Mouse (Mus musculus): ENCODE results near the gene Ly6g6c. TPM values are rescaled to one million over a fixed set of nuclear protein-coding genes. Genes with fewer than 3 reads are reported as not detected.
A peak's percentile ranks its signal among the peaks of the same experiment; 100 is the strongest.

The Ly6g6c gene
- polyA plus RNA-seq, 1 experiment from 2014 or later, result not detected

- H3K27ac ChIP-seq (replicated peaks; ENCODE audit: low read depth, low read length), result no peak overlapping the region
- WGBS, result 91% methylated on average over 4 of the region's 4 CpGs
- H3K4me1 ChIP-seq (ENCODE audit: control insufficient read depth, insufficient read depth, low read length), result peaks cover 13% of the 10 kb centered on the region
- no peaks in the 10 kb centered on the region for H3K36me3 ChIP-seq (ENCODE audit: control insufficient read depth, insufficient read depth, low read length)
- H3K4me2 ChIP-seq (ENCODE audit: low read length), result no peak overlapping the region
- H3K27me3 ChIP-seq (ENCODE audit: control insufficient read depth, insufficient read depth, low read length), result no peaks in the 10 kb centered on the region
- H3K9me3 ChIP-seq (ENCODE audit: control insufficient read depth, low read length), result no peaks in the 10 kb centered on the region
- H3K9ac ChIP-seq (replicated peaks; ENCODE audit: low read length), result no peak overlapping the region
- no peak for DNase-seq
- no peak for ATAC-seq (ENCODE audit: low FRiP score, low TSS enrichment)
- H3K4me3 ChIP-seq (replicated peaks; ENCODE audit: low read depth, low read length), result no peak overlapping the region
Measured at GRCm38 (mm10) chr17:35043794-35044193, 21.4 kb upstream of the Ly6g6c start.

GRCm38 (mm10) chr17:35044904-35045806, 20.0 kb upstream of the Ly6g6c start:
- Histone ChIP-seq H3K4me1 (ENCODE audit: control insufficient read depth, insufficient read depth, low read length) (peaks cover 16% of the 10 kb centered on the region), H3K4me2 (ENCODE audit: low read length) (peak overlapping the region; percentile 91), H3K27me3 (ENCODE audit: control insufficient read depth, insufficient read depth, low read length) (no peaks in the 10 kb centered on the region), H3K27ac (replicated peaks; ENCODE audit: low read depth, low read length) (no peak overlapping the region), H3K9me3 (ENCODE audit: control insufficient read depth, low read length) (no peaks in the 10 kb centered on the region), H3K36me3 (ENCODE audit: control insufficient read depth, insufficient read depth, low read length) (no peaks in the 10 kb centered on the region), H3K4me3 (replicated peaks; ENCODE audit: low read depth, low read length) (peak overlapping the region; percentile 51; the same call in 1 of the 2 replicates), H3K9ac (replicated peaks; ENCODE audit: low read length) (no peak overlapping the region; the same call in 1 of the 2 replicates)
- ATAC-seq (ENCODE audit: low FRiP score, low TSS enrichment) (no peak), DNase-seq (no peak)
- WGBS, result 92% methylated on average over 7 of the region's 7 CpGs

GRCm38 (mm10) chr17:35045807-35046680, 19.1 kb upstream of the Ly6g6c start:
- ATAC-seq (ENCODE audit: low FRiP score, low TSS enrichment), result no peak
- H3K27ac ChIP-seq (replicated peaks; ENCODE audit: low read depth, low read length), result peak overlapping the region; percentile 54
- H3K4me3 ChIP-seq (replicated peaks; ENCODE audit: low read depth, low read length), result peak overlapping the region; percentile 51
- peaks cover 19% of the 10 kb centered on the region for H3K4me1 ChIP-seq (ENCODE audit: control insufficient read depth, insufficient read depth, low read length)
- H3K4me2 ChIP-seq (ENCODE audit: low read length), result peak overlapping the region; percentile 91
- no peaks in the 10 kb centered on the region for H3K9me3 ChIP-seq (ENCODE audit: control insufficient read depth, low read length)
- WGBS, result 6% methylated on average over 47 of the region's 48 CpGs
- peak overlapping the region; percentile 61 for H3K9ac ChIP-seq (replicated peaks; ENCODE audit: low read length)
- no peaks in the 10 kb centered on the region for H3K36me3 ChIP-seq (ENCODE audit: control insufficient read depth, insufficient read depth, low read length)
- no peak for DNase-seq
- H3K27me3 ChIP-seq (ENCODE audit: control insufficient read depth, insufficient read depth, low read length), result no peaks in the 10 kb centered on the region

GRCm38 (mm10) chr17:35046681-35047455, 18.3 kb upstream of the Ly6g6c start, which contains the start of gene Msh5:
Gene Msh5, minus strand, starts transcription at chr17:35046745.
- Histone ChIP-seq H3K27me3 (ENCODE audit: control insufficient read depth, insufficient read depth, low read length) (no peaks in the 10 kb centered on the region), H3K9ac (replicated peaks; ENCODE audit: low read length) (peak within 1 kb of the TSS; percentile 61), H3K27ac (replicated peaks; ENCODE audit: low read depth, low read length) (peak within 1 kb of the TSS; percentile 54), H3K4me3 (replicated peaks; ENCODE audit: low read depth, low read length) (peak within 1 kb of the TSS; percentile 51), H3K9me3 (ENCODE audit: control insufficient read depth, low read length) (no peaks in the 10 kb centered on the region), H3K4me1 (ENCODE audit: control insufficient read depth, insufficient read depth, low read length) (peaks cover 27% of the 10 kb centered on the region), H3K36me3 (ENCODE audit: control insufficient read depth, insufficient read depth, low read length) (no peaks in the 10 kb centered on the region), H3K4me2 (ENCODE audit: low read length) (peak within 1 kb of the TSS; percentile 91)
- 3% methylated on average over 33 of the region's 33 CpGs for WGBS
- DNase-seq (peak; percentile 98), ATAC-seq (ENCODE audit: low FRiP score, low TSS enrichment) (peak; percentile 98)

- H3K27ac ChIP-seq (replicated peaks; ENCODE audit: low read depth, low read length), result no peak overlapping the region
- no peak overlapping the region for H3K4me2 ChIP-seq (ENCODE audit: low read length)
- no peaks in the 10 kb centered on the region for H3K27me3 ChIP-seq (ENCODE audit: control insufficient read depth, insufficient read depth, low read length)
- no peak overlapping the region for H3K4me3 ChIP-seq (replicated peaks; ENCODE audit: low read depth, low read length)
- H3K36me3 ChIP-seq (ENCODE audit: control insufficient read depth, insufficient read depth, low read length), result no peaks in the 10 kb centered on the region
- H3K4me1 ChIP-seq (ENCODE audit: control insufficient read depth, insufficient read depth, low read length), result peaks cover 35% of the 10 kb centered on the region
- no peaks in the 10 kb centered on the region for H3K9me3 ChIP-seq (ENCODE audit: control insufficient read depth, low read length)
- no peak overlapping the region for H3K9ac ChIP-seq (replicated peaks; ENCODE audit: low read length)
- WGBS, result 55% methylated on average over 1 of the region's 1 CpGs
- ATAC-seq (ENCODE audit: low FRiP score, low TSS enrichment), result no peak
- no peak for DNase-seq
Measured at GRCm38 (mm10) chr17:35047688-35048087, 17.5 kb upstream of the Ly6g6c start.

GRCm38 (mm10) chr17:35048149-35048931, 16.8 kb upstream of the Ly6g6c start:
- no peak overlapping the region for H3K27ac ChIP-seq (replicated peaks; ENCODE audit: low read depth, low read length)
- WGBS, result 40% methylated on average over 11 of the region's 11 CpGs

GRCm38 (mm10) chr17:35048932-35049440, 16.2 kb upstream of the Ly6g6c start:
- DNase-seq, result no peak
- H3K27ac ChIP-seq (replicated peaks; ENCODE audit: low read depth, low read length), result no peak overlapping the region

More at GRCm38 (mm10) chr17:35048149-35048931, 16.8 kb upstream of the Ly6g6c start:
- H3K27me3 ChIP-seq (ENCODE audit: control insufficient read depth, insufficient read depth, low read length), result no peaks in the 10 kb centered on the region
- no peak overlapping the region for H3K4me3 ChIP-seq (replicated peaks; ENCODE audit: low read depth, low read length)
- no peak overlapping the region for H3K9ac ChIP-seq (replicated peaks; ENCODE audit: low read length)
- peaks cover 36% of the 10 kb centered on the region for H3K4me1 ChIP-seq (ENCODE audit: control insufficient read depth, insufficient read depth, low read length)
- H3K36me3 ChIP-seq (ENCODE audit: control insufficient read depth, insufficient read depth, low read length), result no peaks in the 10 kb centered on the region
- H3K4me2 ChIP-seq (ENCODE audit: low read length), result no peak overlapping the region
- ATAC-seq (ENCODE audit: low FRiP score, low TSS enrichment), result no peak
- no peak for DNase-seq
- no peaks in the 10 kb centered on the region for H3K9me3 ChIP-seq (ENCODE audit: control insufficient read depth, low read length)

More at GRCm38 (mm10) chr17:35048932-35049440, 16.2 kb upstream of the Ly6g6c start:
- H3K4me3 ChIP-seq (replicated peaks; ENCODE audit: low read depth, low read length), result no peak overlapping the region
- no peaks in the 10 kb centered on the region for H3K27me3 ChIP-seq (ENCODE audit: control insufficient read depth, insufficient read depth, low read length)
- no peaks in the 10 kb centered on the region for H3K9me3 ChIP-seq (ENCODE audit: control insufficient read depth, low read length)
- 58% methylated on average over 5 of the region's 5 CpGs for WGBS
- no peak for ATAC-seq (ENCODE audit: low FRiP score, low TSS enrichment)
- no peak overlapping the region for H3K9ac ChIP-seq (replicated peaks; ENCODE audit: low read length)
- peaks cover 36% of the 10 kb centered on the region for H3K4me1 ChIP-seq (ENCODE audit: control insufficient read depth, insufficient read depth, low read length)
- 0 out of 2 replicates have a peak, but pooled peaks cover 3% of the 10 kb centered on the region for H3K36me3 ChIP-seq (ENCODE audit: control insufficient read depth, insufficient read depth, low read length)
- H3K4me2 ChIP-seq (ENCODE audit: low read length), result no peak overlapping the region
